Mouse (Mus musculus): ENCODE data around the gene Macf1.
A peak's percentile ranks its signal among the peaks of the same experiment; 100 is the strongest.
"Not testable (repeated sequence)": the region's sequence is repeated elsewhere in the genome, so short reads cannot be mapped to it uniquely, and the experiment has no call there.

Macf1 gene

DNA sequence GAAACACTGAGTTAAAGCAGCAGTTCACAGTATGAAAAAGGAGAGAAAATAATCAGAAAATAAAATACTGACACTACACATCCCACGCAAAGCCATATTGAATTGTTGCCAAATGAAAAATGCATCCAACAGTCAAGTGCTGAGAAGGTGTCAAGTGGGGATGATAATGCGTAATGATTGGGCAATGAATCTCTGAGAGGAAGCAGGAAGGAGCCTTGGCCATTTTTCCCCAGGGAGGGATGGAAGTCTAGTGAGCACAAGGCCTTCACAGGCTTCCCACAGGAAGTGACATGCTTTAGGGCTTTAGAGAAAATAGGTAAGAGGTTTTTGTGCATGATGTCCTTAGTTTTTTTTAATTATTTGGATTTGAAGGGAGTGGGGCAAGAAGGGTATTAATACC is 237.9 kb downstream of the Macf1 start:
- not testable (repeated sequence) for DNase-seq (ENCODE audit: low read depth)

DNA sequence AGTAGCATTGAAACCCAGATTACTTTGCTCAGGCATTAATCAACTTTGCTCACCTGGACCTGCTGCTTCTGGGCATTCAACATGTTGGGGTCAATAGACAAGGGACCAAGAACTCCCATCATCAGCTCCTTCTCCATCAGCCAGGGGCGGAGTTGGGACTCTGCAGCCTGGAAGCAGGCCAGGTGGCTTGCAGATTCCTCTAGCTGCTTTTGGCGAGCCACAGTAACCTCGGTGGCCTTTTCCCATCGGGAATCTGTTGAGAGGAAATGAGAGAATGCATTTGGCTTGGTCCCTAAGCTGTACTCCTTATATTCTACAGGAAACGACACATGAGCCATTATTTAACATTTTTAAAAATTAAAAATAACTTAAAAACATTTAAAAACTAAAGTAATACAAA is 245.7 kb downstream of the Macf1 start:
- no peak for DNase-seq (ENCODE audit: low read depth)

DNA sequence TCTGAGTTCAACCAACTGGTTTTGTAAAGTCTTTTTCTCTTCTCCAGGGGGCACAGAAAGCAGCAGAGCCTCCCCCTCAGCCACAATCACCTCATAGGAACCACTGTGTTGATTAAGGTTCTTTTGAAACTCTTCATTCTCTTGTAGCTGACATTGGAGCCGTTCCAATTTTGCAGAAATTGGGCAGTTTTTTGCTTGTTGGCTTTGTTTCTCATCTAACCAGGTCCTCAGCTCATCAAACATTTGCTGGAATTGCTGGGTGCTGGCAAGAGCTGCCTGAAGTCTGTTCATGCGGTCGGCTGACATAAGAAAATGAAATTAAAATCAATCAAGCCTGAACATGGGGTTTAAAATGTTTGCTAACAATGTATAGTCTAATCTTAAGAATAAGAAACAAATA is 251.0 kb downstream of the Macf1 start:
- DNase-seq (ENCODE audit: low read depth) = no peak

DNA sequence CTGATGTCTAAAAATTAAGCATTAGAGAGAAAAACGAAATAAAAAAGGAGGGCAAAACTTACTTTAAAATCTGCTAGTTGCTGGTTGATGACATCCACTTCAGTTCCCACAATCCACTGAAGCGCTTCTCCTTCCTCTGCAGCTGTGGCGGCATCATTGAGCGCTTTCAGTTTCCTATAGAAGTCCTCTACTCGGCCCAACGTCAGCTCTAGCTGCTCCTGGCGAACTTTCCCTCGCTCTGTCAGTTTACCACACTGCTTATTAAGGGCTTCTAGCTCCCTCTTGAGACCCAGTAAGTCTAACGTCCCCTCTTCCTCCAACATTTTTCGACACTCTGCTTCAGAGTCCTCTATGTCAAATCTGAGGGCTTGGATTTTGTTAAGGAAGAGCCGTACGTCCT is 252.2 kb downstream of the Macf1 start:
- DNase-seq (ENCODE audit: low read depth) = no peak

DNA sequence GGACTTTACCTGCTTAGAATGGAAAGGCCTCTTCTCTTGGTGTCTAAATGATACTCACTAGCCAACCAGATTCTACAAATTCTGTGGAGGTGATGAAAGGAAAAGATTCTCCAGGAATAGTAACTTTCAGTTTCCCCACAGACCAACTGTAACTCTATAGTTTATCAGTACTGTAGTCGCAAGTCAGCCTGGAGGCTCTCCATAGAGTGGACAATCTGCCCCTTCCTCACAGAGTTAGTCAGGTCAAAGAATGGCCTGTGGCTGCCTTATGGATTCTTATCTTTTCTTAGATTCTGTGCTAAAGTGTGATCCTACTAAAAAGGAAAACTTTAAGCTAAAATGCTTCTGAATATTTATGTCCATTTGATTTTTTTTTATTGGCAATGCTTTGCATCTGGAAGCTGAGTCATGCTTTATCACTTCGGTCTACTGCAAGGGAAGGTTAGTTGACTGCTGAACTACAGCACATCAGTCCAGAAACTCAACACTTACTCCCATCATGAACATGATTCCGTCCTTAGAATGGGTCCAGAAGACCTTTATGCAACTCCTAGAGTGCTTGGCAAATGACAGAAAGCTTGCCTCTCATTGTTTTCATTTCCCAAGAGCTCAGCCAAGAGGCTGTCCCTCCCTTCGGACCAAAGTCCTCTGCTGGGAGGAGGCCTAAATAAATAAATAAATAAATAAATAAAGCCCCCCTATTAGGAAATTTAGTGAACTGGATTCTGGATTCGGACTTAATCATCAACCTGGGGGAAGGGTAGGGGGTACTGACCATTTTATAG is 256.1 kb downstream of the Macf1 start:
- DNase-seq (ENCODE audit: low read depth) = no peak

DNA sequence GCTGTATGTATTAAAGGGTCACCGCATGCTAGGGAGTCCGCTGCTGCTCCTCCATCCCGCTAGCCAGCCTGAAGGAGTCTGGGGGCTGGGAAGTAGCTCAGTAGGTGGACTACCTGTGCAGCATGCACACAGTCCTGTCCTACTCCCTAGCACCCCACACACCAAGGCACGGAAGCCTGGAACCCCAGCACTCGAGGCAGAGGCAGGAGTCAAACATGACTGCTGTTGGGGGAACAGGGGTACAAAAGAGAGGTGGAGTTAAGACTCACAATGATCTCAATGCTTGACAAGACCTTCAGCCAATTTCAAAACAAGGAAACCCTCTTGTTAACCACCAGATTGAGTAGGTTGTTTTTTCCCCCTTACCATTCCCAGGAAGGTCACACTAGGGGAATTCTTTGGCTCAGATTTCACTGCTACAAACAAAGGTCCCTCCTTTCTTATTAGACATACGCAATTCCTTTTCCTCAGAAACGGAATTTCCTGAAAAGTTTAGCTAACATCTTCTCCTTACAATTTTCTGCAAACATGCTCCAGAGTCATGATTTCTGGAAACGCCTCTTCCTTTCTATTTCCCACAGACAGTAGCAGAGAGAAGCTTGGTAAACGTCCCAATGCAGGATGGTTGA is 256.8 kb downstream of the Macf1 start:
- no peak for DNase-seq (ENCODE audit: low read depth)

DNA sequence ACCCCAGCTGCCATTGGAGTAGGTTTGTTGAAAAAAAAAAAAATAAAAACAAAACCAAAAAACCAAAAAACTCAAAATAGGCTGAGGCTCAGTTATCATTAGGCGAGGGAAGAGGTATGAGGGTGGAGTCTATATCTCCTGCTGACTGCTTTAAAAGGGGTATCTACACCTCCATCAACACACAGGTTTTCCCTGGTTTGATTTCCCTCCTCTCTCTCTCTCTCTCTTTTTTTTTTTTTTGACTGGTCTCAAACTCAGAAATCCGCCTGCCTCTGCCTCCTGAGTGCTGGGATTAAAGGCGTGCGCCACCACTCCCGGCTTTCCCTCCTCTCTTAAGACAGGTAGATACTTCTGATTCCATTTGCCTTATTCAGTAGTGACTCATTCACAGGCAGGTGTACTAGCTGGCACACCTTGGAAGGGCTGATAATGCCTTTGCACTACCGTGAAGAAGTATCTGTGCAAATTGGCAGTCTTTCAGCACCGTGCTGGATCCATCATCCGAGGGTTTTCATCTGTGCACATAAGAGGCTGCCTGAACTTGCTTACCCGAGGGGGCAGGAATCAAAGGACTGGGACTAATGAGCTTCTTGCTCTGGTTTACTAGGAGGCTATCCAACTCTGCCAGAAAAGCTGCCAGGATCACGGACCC is 257.6 kb downstream of the Macf1 start:
- no peak for DNase-seq (ENCODE audit: low read depth)

DNA sequence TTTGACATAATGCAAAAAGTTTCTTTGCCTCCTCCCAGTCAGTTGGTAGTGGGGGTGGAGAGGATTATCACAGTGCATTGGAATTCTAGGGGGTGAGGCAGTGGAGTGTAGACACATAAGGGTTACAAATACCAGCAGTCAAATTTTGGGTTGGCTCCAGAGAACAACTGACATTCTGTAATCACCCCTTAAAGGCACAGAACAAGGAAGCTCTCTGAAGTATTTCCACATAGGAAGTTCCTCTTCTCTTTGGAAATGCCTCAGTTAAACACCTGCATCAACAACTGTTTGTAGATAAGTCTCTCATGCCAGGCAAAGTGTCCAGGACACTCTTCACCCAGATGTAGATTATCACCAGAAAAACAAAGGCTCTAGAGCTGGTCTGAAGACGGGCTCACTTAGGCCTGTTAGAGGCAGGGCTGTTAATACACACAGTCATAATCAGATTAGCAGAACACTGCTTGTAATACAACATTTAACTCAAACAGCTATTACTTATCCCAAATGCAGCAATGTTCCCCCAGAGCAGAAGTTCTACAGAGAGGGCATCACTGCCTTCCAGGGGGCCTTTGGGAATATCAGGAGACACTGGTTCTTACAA is 258.4 kb downstream of the Macf1 start:
- no peak for DNase-seq (ENCODE audit: low read depth)

DNA sequence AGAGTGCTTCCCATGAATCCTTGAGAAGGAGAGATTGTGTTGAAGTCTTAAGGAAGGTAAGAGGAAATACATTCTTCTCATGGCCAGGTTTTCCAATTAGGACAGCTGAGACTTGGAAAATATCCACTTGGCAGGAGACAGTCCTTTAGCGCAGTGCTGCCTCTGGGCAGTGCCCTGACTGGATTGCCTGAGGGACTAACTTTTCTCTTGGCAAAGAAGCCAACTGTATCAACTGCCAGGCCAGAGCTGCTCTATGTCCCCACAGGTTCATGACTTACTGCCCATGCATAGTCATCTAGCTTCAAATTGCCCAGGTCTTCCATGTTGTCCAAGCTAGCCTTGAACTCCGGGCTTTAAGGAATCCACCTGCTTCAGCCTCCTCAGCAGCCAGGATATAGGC is 260.1 kb downstream of the Macf1 start:
- DNase-seq (ENCODE audit: low read depth) = no peak

DNA sequence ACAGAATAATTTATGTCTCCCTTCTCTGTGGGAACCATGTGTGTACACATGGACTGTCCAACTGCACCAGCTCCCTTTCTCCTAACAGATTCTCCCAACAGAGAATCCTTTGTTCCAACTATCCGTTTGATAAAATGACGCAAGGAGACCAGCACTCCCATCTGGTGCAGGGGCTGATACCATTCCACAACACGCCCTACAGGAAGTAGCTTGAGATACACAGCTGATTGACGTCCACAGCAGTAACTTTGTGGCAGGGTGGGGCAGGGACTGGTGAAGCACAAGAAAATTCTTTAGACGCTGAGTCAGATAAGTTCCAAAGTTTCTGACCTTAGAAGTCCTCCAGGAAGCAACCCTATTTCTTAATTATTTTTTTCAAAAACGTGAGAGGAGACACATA is 261.3 kb downstream of the Macf1 start:
- no peak for DNase-seq (ENCODE audit: low read depth)

DNA sequence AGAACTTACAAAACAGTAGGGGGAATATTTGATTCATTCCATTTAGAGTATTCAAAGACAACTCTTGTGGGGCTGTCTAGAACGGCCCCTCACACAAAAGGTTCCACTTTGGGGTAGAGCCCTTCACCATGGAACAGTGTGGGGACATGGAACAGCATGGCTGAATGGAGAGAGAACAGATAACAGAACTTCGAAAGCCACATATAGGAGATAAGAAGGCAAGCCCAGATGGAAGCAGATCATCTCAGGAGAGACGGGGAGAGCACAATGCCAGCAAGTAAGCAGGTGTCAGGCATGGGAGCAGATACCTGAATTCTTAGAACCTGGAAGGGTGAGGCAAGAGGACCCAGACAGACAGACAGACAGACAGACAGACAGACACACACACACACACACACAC is 266.1 kb downstream of the Macf1 start:
- no peak for DNase-seq (ENCODE audit: low read depth)

DNA sequence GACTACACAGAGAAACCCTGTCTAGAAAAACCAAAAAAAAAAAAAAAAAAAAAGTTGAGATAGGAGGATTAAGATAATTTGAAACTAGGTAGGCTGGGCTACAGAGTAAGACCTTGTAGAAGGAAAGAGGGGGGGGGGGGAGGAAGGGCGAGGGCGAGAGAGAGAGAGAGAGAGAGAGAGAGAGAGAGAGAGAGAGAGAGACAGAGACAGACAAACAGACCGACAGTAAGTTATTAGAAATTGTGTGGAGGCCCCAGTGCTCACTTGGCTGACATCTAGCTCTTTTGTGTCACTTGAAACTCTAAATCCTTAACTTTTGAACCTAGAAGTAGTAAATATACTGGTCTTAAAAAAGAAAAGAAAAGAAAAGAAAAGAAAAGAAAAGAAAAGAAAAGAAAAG is 266.7 kb downstream of the Macf1 start:
- DNase-seq (ENCODE audit: low read depth) = no peak

DNA sequence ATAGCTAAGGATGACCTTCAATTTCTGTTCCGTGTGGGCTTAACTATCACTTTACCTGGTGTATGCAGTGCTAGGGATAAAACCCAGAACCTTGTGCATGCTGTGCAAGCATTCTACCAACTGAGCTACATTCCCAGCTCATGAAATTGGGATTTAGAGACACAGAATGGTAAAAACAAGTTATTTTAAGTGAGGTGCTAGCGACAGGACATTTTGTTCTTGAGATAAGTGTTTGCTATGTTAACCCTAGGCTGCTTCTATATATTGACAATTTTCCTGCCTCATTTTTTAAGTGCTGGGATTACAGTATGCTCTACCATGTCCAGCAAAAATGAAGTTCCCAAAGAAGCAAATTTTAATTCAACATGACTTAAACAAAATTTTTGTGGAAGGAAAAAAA is 267.3 kb downstream of the Macf1 start:
- no peak for DNase-seq (ENCODE audit: low read depth)

DNA sequence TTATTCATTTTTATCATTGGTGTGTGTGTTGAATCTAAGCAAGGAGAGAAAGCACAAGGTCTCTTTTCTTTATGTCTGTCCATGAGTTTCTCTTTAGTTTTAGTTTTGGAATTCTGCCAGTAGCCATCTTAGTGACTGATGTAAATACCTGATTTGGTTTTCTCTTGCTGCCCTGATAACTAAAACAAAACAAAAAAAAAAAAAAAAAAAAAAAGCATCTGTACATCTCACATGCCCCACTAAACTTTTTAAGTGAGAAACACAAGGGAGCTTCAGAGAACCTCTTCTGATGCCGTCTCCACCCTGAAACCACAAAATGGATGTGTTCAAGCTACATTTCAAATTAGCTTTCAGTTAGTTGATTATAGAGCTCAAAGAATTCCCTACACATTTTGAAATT is 268.6 kb downstream of the Macf1 start:
- DNase-seq (ENCODE audit: low read depth) = peak; percentile 47

DNA sequence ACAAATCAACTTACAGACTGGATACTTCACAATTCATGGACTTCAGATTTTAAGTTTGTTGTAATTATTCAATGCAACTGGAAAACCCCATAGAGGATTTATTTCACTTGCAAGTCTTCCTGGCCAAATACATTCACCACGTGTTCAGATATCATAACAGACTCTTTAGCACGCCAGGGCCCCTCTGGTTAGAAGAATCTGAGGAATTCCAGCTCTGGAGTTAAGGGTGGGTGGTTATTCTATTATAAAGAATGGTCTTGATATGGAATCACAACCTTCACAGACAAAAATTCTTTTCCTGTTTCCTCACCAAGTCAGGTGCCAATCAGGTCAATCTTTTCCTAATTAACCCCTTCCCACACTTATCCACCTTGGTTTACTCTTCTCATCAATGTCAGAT is 270.3 kb downstream of the Macf1 start:
- no peak for DNase-seq (ENCODE audit: low read depth)

DNA sequence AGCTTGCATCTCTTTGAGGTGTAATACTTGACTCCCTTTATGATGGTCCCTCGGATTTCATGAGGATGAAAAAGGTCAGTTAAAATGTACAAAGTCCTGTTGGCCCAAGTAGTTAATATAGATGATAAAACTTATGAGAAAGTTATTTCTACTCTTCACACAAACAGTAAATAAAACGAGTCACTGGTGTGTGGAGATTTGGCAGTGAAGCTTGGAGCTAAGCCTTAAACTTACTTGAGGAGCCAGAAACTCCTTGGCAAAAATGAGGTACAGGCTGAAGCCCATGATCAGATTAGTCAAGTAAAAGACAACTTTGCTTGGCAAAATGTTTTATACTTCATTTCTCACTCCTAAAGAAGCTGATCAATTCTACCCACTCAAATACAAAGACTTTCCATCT is 271.2 kb downstream of the Macf1 start:
- no peak for DNase-seq (ENCODE audit: low read depth)

DNA sequence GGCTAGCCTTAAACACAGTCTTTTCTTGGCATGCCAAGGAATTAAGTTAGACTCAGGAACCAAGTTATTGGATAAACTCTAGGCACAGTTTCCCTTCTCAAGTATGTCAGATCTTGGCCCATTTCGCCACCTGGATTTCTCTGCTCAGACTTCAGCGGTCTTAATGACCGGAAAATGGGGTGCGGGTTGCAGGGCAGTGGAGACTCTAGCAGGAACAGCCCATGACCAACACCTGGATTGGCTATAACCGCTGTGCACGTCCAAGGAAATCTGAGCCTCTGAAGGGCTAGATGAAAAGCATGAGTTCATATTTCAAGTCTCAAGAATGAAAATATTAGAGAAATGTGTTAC is 271.7 kb downstream of the Macf1 start:
- peak; percentile 25 for DNase-seq (ENCODE audit: low read depth)

DNA sequence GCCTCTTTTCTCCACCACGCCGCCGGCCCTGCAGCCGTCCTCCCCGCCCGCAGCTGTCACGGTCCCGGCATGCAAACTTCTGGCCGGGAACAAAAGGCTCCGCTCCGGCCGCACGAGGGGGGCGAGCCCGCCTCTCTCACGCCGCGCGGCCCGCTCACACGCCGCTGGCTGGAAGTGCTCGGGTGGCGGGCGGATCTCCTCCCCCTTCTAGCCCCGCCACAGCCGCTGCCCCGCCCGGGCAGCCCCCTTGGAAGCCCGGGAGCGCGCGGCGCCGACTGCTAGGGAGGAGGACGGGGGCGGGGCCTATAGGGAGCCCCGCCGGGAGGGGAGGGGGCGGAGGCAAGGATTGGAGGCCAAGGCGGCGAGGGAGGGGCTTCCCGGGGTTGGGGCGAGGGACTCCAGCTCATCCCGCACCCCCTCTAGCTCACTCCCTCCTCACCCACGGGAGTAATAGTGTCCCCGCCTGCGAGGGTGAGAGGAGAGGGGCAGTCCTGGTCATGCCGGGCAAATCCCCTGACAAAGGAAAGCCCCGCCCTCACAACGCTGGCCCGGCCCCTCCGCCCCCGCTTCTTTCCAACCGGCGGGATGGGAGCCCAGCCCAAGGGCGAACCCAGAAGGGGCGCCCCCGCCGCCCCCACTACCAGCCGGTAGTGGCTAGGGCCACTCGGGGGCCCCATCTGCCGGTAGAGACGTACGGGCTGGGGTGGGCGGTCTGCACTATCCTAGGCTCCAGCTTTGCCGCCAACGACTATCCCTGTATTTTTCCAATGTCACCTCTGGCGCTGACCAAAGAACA is 272.2 kb downstream of the Macf1 start:
- DNase-seq (ENCODE audit: low read depth) = peak; percentile 72

DNA sequence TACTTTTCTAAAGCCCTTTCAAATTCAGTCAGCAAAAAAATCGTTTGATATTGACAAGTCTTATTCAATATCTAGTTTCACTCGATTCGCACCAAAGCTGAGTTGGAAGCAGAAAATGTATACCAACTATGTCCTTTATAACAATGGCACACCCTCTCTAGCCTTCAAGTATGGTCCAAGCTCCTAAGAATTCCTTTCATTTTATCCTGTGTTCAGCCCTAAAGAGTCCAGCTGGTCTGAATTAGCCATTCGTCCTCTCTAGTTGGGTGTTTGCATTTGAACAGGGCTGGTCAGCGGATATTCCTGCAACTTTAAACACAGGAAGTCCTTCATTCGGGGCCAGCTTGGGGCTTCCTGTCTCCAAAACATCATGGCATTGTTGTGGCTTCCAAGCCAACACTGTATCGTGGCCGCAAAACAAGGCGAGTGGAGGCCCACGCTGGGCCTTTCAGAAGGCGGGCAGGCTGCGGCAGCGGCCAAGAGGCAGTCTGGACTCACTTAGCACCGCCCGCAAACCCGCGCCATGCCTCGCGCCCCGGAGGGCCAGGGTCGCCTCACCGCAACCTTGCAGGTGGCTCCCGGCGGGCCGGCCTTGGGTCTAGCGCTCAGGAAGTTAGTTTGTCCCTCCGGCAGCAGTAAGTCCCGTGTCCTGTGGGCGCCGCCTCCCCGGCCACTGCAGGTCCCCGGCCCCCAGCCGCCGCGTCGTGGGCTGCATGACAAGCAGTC is 273.0 kb downstream of the Macf1 start:
- peak; percentile 38 for DNase-seq (ENCODE audit: low read depth)

DNA sequence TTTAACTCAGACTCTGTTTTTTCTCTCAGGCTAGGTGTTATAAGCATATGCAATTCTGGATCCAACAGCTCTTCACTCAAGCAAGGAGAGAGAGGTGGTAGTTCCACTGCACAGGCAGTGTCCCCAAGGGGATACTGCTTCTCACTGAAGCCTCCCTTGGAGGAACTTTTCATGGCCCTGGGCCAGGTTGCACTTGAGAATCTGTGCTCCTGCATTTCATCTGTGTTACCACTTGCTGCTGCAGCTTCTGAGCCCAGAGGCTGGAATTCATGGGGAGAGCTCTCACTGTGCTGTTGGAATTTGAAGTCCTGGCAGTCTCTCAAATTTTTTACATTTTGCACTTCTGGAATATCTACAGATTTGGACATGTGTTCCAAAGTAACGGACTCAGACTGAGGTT is 274.4 kb downstream of the Macf1 start:
- DNase-seq (ENCODE audit: low read depth) = no peak

DNA sequence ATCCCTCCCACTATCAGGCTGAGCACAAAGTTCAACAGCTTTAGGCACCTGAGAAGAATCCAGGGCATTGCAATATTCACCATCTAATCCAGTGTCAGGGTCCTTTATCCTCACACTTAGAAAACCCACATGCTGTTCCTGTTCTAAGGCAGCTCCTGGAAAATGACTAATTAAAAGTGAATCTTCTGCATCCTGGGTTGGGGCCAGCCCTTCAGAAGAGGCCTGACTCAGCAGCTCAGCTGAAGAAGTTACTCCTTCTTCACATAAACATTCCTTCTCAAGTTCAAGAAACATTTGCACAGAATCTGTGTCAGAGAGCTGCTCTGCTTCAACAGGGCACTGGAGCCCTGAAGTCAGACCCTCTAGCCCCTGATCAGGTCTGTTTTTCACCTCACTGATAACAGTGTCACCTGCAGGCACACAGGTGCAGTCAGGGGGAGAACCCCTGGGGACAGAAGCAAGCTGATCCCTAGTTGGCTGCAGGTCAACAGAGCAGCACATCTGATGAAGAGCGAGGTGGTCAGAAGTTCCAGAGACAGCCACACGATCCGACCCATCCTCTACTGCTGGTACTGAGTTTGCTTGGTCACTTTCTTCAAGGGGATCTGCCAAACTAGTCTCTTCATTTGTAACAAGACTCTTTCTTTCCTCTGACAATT is 275.0 kb downstream of the Macf1 start:
- DNase-seq (ENCODE audit: low read depth) = no peak
